11 mouse cellular contexts compared by ENCODE assay signal in the genomic region with DNA sequence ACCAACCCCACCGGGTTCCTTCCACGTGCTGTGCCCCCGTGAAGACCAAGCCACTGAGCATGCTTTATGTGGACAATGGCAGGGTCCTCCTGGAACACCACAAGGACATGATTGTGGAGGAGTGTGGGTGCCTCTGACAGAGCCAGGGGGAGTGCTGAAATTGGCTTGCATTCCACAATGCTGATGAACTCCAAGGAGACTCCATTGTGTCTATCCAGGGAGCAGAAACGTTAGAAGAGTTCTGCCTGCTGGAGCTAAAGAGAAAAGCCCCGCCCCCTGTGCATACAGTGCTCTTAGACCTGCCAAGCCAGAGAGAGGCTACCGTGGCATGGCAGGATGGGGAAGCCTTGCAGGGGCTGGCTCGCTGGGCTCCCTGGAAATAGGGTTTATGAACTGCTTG. TPM values are rescaled to one million over a fixed set of nuclear protein-coding genes. Genes with fewer than 3 reads are reported as not detected.
DNase-seq lines count a peak whose midpoint lies in the region; ATAC-seq and TF ChIP-seq lines count a peak whose summit lies in the region.
"Had no signal": no experiment of that assay in that cellular context is flagged by ENCODE, and none has a peak within 500 bp of the region (broad histone marks: within the 10 kb centered on the region; RNA-seq: fewer than 3 reads in every experiment).

No protein-coding gene starts in this region.

- H3K4me3 ChIP-seq in gastrocnemius, adult 2 months, result no peak overlapping the region
- no peak overlapping the region for H3K4me3 ChIP-seq in liver, postnatal 0 days (ENCODE audit: low read depth, low read length)
- H3K4me3 ChIP-seq in liver, embryonic 11.5 days (ENCODE audit: low read depth, low read length), result no peak overlapping the region
- no peak overlapping the region for H3K4me3 ChIP-seq in forebrain, embryonic 15.5 days
- H3K4me3 ChIP-seq in neural tube, embryonic 14.5 days (ENCODE audit: low read depth, low read length), result no peak overlapping the region
- H3K4me3 ChIP-seq: liver, embryonic 15.5 days had no signal

- H3K4me1 ChIP-seq in liver, postnatal 0 days (ENCODE audit: insufficient read depth), result peaks cover 27% of the 10 kb centered on the region
- peaks cover 7% of the 10 kb centered on the region for H3K4me1 ChIP-seq in liver, embryonic 11.5 days (replicated peaks; ENCODE audit: control insufficient read depth, insufficient read depth, low read length)
- peaks cover 13% of the 10 kb centered on the region for H3K4me1 ChIP-seq in forebrain, embryonic 15.5 days
- H3K4me1 ChIP-seq in neural tube, embryonic 14.5 days (ENCODE audit: control insufficient read depth, insufficient read depth, low read length), result 0 out of 2 replicates have a peak, but pooled peaks cover 3% of the 10 kb centered on the region

- no peaks in the 10 kb centered on the region for H3K9me3 ChIP-seq in liver, postnatal 0 days (ENCODE audit: low read length)
- no peaks in the 10 kb centered on the region for H3K9me3 ChIP-seq in liver, embryonic 11.5 days (ENCODE audit: control insufficient read depth, low read length)
- H3K9me3 ChIP-seq in forebrain, embryonic 15.5 days, result no peaks in the 10 kb centered on the region
- H3K9me3 ChIP-seq in neural tube, embryonic 14.5 days (ENCODE audit: control insufficient read depth, low read length), result no peaks in the 10 kb centered on the region
- H3K9me3 ChIP-seq: liver, embryonic 15.5 days had no signal

- no peaks in the 10 kb centered on the region for H3K36me3 ChIP-seq in liver, postnatal 0 days (replicated peaks; ENCODE audit: insufficient read depth, low read length)
- no peaks in the 10 kb centered on the region; the same call in 1 of the 2 replicates for H3K36me3 ChIP-seq in liver, embryonic 11.5 days (ENCODE audit: control insufficient read depth, insufficient read depth, low read length)
- no peaks in the 10 kb centered on the region; the same call in 1 of the 2 replicates for H3K36me3 ChIP-seq in forebrain, embryonic 15.5 days
- no peaks in the 10 kb centered on the region for H3K36me3 ChIP-seq in neural tube, embryonic 14.5 days (ENCODE audit: control insufficient read depth, insufficient read depth, low read length)
- H3K36me3 ChIP-seq: liver, embryonic 15.5 days had no signal

- 25% methylated on average over 7 of the region's 7 CpGs for WGBS in liver, postnatal 0 days (ENCODE audit: insufficient replicate concordance)
- WGBS in liver, embryonic 11.5 days, result 37% methylated on average over 7 of the region's 7 CpGs
- 10% methylated on average over 7 of the region's 7 CpGs for WGBS in forebrain, embryonic 15.5 days
- WGBS in neural tube, embryonic 14.5 days, result 24% methylated on average over 7 of the region's 7 CpGs

- intact Hi-C loops in gastrocnemius, adult 2 months (cut with DNase I), result no loop called here

- no peak for TF ChIP-seq CTCF in gastrocnemius, adult 2 months (IDR thresholded peaks at IDR 0.05)
- TF ChIP-seq CTCF in liver, postnatal 0 days (IDR thresholded peaks at IDR 0.05; ENCODE audit: low read depth), result no peak

- H3K9ac ChIP-seq in liver, postnatal 0 days (replicated peaks), result no peak overlapping the region
- no peak overlapping the region for H3K9ac ChIP-seq in liver, embryonic 11.5 days (ENCODE audit: low read depth, low read length)
- H3K9ac ChIP-seq in forebrain, embryonic 15.5 days (replicated peaks), result no peak overlapping the region
- H3K9ac ChIP-seq in neural tube, embryonic 14.5 days (replicated peaks; ENCODE audit: low read depth, low read length), result no peak overlapping the region
- H3K9ac ChIP-seq: liver, embryonic 15.5 days had no signal

- ATAC-seq in liver, postnatal 0 days, result no peak
- ATAC-seq in liver, embryonic 11.5 days (replicated peaks; ENCODE audit: low FRiP score), result no peak
- ATAC-seq in forebrain, embryonic 15.5 days (replicated peaks), result peak; percentile 49
- ATAC-seq in neural tube, embryonic 14.5 days (ENCODE audit: low read depth), result peak; percentile 54; the same call in 1 of the 2 replicates
- no peak for ATAC-seq in erythroid progenitor cell, adult 5-6 weeks (replicated peaks; ENCODE audit: low FRiP score, poor library complexity, severe bottlenecking)

- peak overlapping the region; percentile 31; the same call in 1 of the 2 replicates for H3K4me2 ChIP-seq in liver, postnatal 0 days (ENCODE audit: low read depth, low read length)
- H3K4me2 ChIP-seq in liver, embryonic 11.5 days, result no peak overlapping the region
- H3K4me2 ChIP-seq in forebrain, embryonic 15.5 days (replicated peaks), result no peak overlapping the region; the same call in 1 of the 2 replicates
- no peak overlapping the region for H3K4me2 ChIP-seq in neural tube, embryonic 14.5 days (ENCODE audit: low read depth, low read length)
- H3K4me2 ChIP-seq: liver, embryonic 15.5 days had no signal

- peak overlapping the region; percentile 74 for H3K27ac ChIP-seq in gastrocnemius, adult 2 months
- H3K27ac ChIP-seq in liver, postnatal 0 days (ENCODE audit: low read depth), result 0 out of 2 replicates have a peak overlapping the region, but pooled peaks have one; percentile 79
- no peak overlapping the region for H3K27ac ChIP-seq in liver, embryonic 11.5 days (ENCODE audit: low read depth, low read length)
- no peak overlapping the region for H3K27ac ChIP-seq in forebrain, embryonic 15.5 days (replicated peaks)
- H3K27ac ChIP-seq in neural tube, embryonic 14.5 days (ENCODE audit: low read depth, low read length), result no peak overlapping the region

- DNase-seq in gastrocnemius, adult 2 months, result no peak
- no peak for DNase-seq in gastrocnemius, postnatal 25 days
- no peak for DNase-seq in liver, postnatal 0 days
- DNase-seq in liver, embryonic 11.5 days (ENCODE audit: low spot score), result no peak
- DNase-seq in thymus, adult 18-20 months, result no peak
- DNase-seq: adrenal gland, postnatal 10 days; thymus, postnatal 36 days had no signal

- no peak for TF ChIP-seq EP300 in liver, postnatal 0 days (IDR thresholded peaks at IDR 0.05; ENCODE audit: low read depth)

- H3K27me3 ChIP-seq in liver, postnatal 0 days (ENCODE audit: insufficient read depth, low read length), result peaks cover 8% of the 10 kb centered on the region
- H3K27me3 ChIP-seq in liver, embryonic 11.5 days (replicated peaks; ENCODE audit: control insufficient read depth, insufficient read depth, low read length), result peaks cover 10% of the 10 kb centered on the region
- H3K27me3 ChIP-seq in forebrain, embryonic 15.5 days, result peaks cover 10% of the 10 kb centered on the region
- H3K27me3 ChIP-seq in neural tube, embryonic 14.5 days (ENCODE audit: control insufficient read depth, insufficient read depth, low read length), result peaks cover 9% of the 10 kb centered on the region

RNA-seq across cellular contexts. Expression of a gene that starts 6.7 kb away (rescaled TPM):
- total RNA-seq in gastrocnemius, adult 2 months (2021), result under 1 TPM in 1 of 2 experiments, not detected in 1; 0.15 TPM
- total RNA-seq in gastrocnemius, postnatal 25 days (2021), result not detected
- 0.08 and 0.19 TPM in 2 replicates for polyA plus RNA-seq in liver, postnatal 0 days (2015; fragmentation: Nextera tagmentation; extraction: Ambion mirVana)
- polyA plus RNA-seq in liver, embryonic 11.5 days (2014; fragmentation: Nextera tagmentation; extraction: Ambion mirVana), result 0.84 and 0.86 TPM in 2 replicates
- 0.19 and 0.36 TPM in 2 replicates for polyA plus RNA-seq in forebrain, embryonic 15.5 days (2015; fragmentation: Nextera tagmentation; extraction: Ambion mirVana)
- 0.12 and 0.13 TPM in 2 replicates for polyA plus RNA-seq in neural tube, embryonic 14.5 days (2014; fragmentation: Nextera tagmentation; extraction: Ambion mirVana)
- total RNA-seq in erythroid progenitor cell, adult 5-6 weeks (2015; ENCODE audit: low replicate concordance), result not detected in 2 replicates
- total RNA-seq in erythroid progenitor cell, adult 5-6 weeks (2017; ENCODE audit: low replicate concordance), result not detected in 2 replicates

RNA-seq across cellular contexts. Expression of a gene that starts 28.0 kb away (rescaled TPM):
- 100 to 1,000 TPM; 117 to 161 TPM for total RNA-seq in gastrocnemius, adult 2 months (2021)
- 100 to 1,000 TPM in 1 of 2 experiments, 10 to 100 TPM in 1; 94.8 to 112 TPM for total RNA-seq in gastrocnemius, postnatal 25 days (2021)
- 43.6 and 46.4 TPM in 2 replicates for polyA plus RNA-seq in liver, postnatal 0 days (2015; fragmentation: Nextera tagmentation; extraction: Ambion mirVana)
- polyA plus RNA-seq in liver, embryonic 11.5 days (2014; fragmentation: Nextera tagmentation; extraction: Ambion mirVana), result 27.1 and 33.3 TPM in 2 replicates
- 89.3 and 94.1 TPM in 2 replicates for polyA plus RNA-seq in forebrain, embryonic 15.5 days (2015; fragmentation: Nextera tagmentation; extraction: Ambion mirVana)
- 33.7 and 40.0 TPM in 2 replicates for polyA plus RNA-seq in neural tube, embryonic 14.5 days (2014; fragmentation: Nextera tagmentation; extraction: Ambion mirVana)
- 69.2 and 88.4 TPM in 2 replicates for total RNA-seq in erythroid progenitor cell, adult 5-6 weeks (2015; ENCODE audit: low replicate concordance)
- 9.1 and 9.5 TPM in 2 replicates for total RNA-seq in erythroid progenitor cell, adult 5-6 weeks (2017; ENCODE audit: low replicate concordance)

RNA-seq across cellular contexts. Expression of a gene that starts 41.2 kb away (rescaled TPM):
- 1 to 10 TPM; 4.0 to 7.2 TPM for total RNA-seq in gastrocnemius, adult 2 months (2021)
- total RNA-seq in gastrocnemius, postnatal 25 days (2021), result 1 to 10 TPM; 3.8 to 9.8 TPM
- 3.7 and 3.8 TPM in 2 replicates for polyA plus RNA-seq in liver, postnatal 0 days (2015; fragmentation: Nextera tagmentation; extraction: Ambion mirVana)
- polyA plus RNA-seq in liver, embryonic 11.5 days (2014; fragmentation: Nextera tagmentation; extraction: Ambion mirVana), result 17.0 and 18.4 TPM in 2 replicates
- 16.5 and 17.0 TPM in 2 replicates for polyA plus RNA-seq in forebrain, embryonic 15.5 days (2015; fragmentation: Nextera tagmentation; extraction: Ambion mirVana)
- polyA plus RNA-seq in neural tube, embryonic 14.5 days (2014; fragmentation: Nextera tagmentation; extraction: Ambion mirVana), result 19.0 and 25.5 TPM in 2 replicates
- total RNA-seq in erythroid progenitor cell, adult 5-6 weeks (2015; ENCODE audit: low replicate concordance), result not detected in 2 replicates
- 0.39 TPM in 1 of 2 replicates, not detected in the other for total RNA-seq in erythroid progenitor cell, adult 5-6 weeks (2017; ENCODE audit: low replicate concordance)

RNA-seq across cellular contexts. Expression of a gene that starts 51.1 kb away (rescaled TPM):
- total RNA-seq in gastrocnemius, adult 2 months (2021), result 100 to 1,000 TPM; 133 to 164 TPM
- 100 to 1,000 TPM; 114 to 132 TPM for total RNA-seq in gastrocnemius, postnatal 25 days (2021)
- polyA plus RNA-seq in liver, postnatal 0 days (2015; fragmentation: Nextera tagmentation; extraction: Ambion mirVana), result 3.0 TPM in 2 replicates
- polyA plus RNA-seq in liver, embryonic 11.5 days (2014; fragmentation: Nextera tagmentation; extraction: Ambion mirVana), result 12.0 and 14.1 TPM in 2 replicates
- 22.1 and 23.0 TPM in 2 replicates for polyA plus RNA-seq in forebrain, embryonic 15.5 days (2015; fragmentation: Nextera tagmentation; extraction: Ambion mirVana)
- 14.8 and 15.4 TPM in 2 replicates for polyA plus RNA-seq in neural tube, embryonic 14.5 days (2014; fragmentation: Nextera tagmentation; extraction: Ambion mirVana)
- total RNA-seq in erythroid progenitor cell, adult 5-6 weeks (2015; ENCODE audit: low replicate concordance), result 2.2 and 5.4 TPM in 2 replicates
- total RNA-seq in erythroid progenitor cell, adult 5-6 weeks (2017; ENCODE audit: low replicate concordance), result 2.5 and 2.6 TPM in 2 replicates

Comparison
In these comparisons a context has a peak if more than half of its experiments do, and no peak if none do; other contexts are left out.
1. H3K27ac ChIP-seq: peak in gastrocnemius, adult 2 months (single experiment) and liver, postnatal 0 days (single experiment); none in liver, embryonic 11.5 days (single experiment), forebrain, embryonic 15.5 days (single experiment) and neural tube, embryonic 14.5 days (single experiment).
2. ATAC-seq: peak in forebrain, embryonic 15.5 days (single experiment) and neural tube, embryonic 14.5 days (single experiment); none in liver, postnatal 0 days (single experiment), liver, embryonic 11.5 days (single experiment) and erythroid progenitor cell, adult 5-6 weeks (single experiment).